8 mouse cellular contexts compared by ENCODE assay signal in the genomic region with DNA sequence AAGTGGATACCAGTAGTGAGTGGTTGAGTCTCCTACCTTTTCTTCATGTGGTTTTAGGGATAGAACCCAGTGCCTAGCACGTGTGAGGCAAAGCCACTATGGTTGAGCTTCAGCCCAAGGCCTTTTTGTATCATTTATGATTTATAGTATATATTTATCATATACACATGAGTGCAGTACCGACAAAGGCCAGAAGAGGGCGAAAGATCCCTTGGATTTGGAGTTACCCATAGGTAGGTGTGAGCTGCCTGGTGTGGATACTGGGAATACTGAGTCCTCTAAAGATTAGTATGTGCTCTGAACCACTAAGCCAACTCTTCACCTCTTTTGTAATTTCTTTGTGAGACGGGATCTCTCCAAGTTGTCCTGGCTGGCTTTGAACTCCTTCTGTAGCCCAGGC.
DNase-seq lines count a peak whose midpoint lies in the region; ATAC-seq lines count a peak whose summit lies in the region.

No protein-coding gene starts in this region.

- H3K9ac ChIP-seq in hindbrain, embryonic 12.5 days, result no peak overlapping the region

- H3K4me1 ChIP-seq in hindbrain, embryonic 10.5 days (replicated peaks), result 0 out of 2 replicates have a peak, but pooled peaks cover 7% of the 10 kb centered on the region
- no peaks in the 10 kb centered on the region for H3K4me1 ChIP-seq in hindbrain, embryonic 12.5 days

- no peaks in the 10 kb centered on the region for H3K36me3 ChIP-seq in hindbrain, embryonic 10.5 days
- H3K36me3 ChIP-seq in hindbrain, embryonic 12.5 days, result no peaks in the 10 kb centered on the region

- peaks cover 8% of the 10 kb centered on the region; the same call in 1 of the 2 replicates for H3K9me3 ChIP-seq in hindbrain, embryonic 10.5 days
- H3K9me3 ChIP-seq in hindbrain, embryonic 12.5 days (replicated peaks), result no peaks in the 10 kb centered on the region

- WGBS in hindbrain, embryonic 10.5 days, result 29% methylated on average over 4 of the region's 4 CpGs
- WGBS in hindbrain, embryonic 12.5 days, result 32% methylated on average over 4 of the region's 4 CpGs

- DNase-seq in hindbrain, embryonic 10.5 days (ENCODE audit: low spot score), result peak; percentile 20
- DNase-seq in right cerebral cortex, postnatal 14 days, result peak; percentile 68
- no peak for DNase-seq in right cerebral cortex, adult 18-20 months
- DNase-seq in embryo, embryonic 10 days (ENCODE audit: low spot score), result peak; percentile 42
- peak; percentile 3 for DNase-seq in lung, postnatal 25 days (ENCODE audit: low spot score)
- no peak for DNase-seq in adipocyte (ENCODE audit: low spot score)
- no peak for DNase-seq in urinary bladder, postnatal 25 days (ENCODE audit: low spot score)

- no peak for ATAC-seq in hindbrain, embryonic 12.5 days (ENCODE audit: low FRiP score)

- H3K27me3 ChIP-seq in hindbrain, embryonic 10.5 days (ENCODE audit: insufficient read depth, poor library complexity, severe bottlenecking), result no peaks in the 10 kb centered on the region
- no peaks in the 10 kb centered on the region for H3K27me3 ChIP-seq in hindbrain, embryonic 12.5 days

- no peak overlapping the region for H3K27ac ChIP-seq in hindbrain, embryonic 10.5 days
- no peak overlapping the region for H3K27ac ChIP-seq in hindbrain, embryonic 12.5 days

- H3K4me2 ChIP-seq in hindbrain, embryonic 12.5 days (replicated peaks), result no peak overlapping the region

- no peak overlapping the region for H3K4me3 ChIP-seq in hindbrain, embryonic 10.5 days
- H3K4me3 ChIP-seq in hindbrain, embryonic 12.5 days, result no peak overlapping the region

Comparison
In these comparisons a context has a peak if more than half of its experiments do, and no peak if none do; other contexts are left out.
1. DNase-seq: peak in hindbrain, embryonic 10.5 days (single experiment), right cerebral cortex, postnatal 14 days (single experiment), embryo, embryonic 10 days (single experiment) and lung, postnatal 25 days (single experiment); none in right cerebral cortex, adult 18-20 months (single experiment), adipocyte (single experiment) and urinary bladder, postnatal 25 days (single experiment).